Comparison of ENCODE assay signal across 13 mouse cellular contexts in the genomic region with DNA sequence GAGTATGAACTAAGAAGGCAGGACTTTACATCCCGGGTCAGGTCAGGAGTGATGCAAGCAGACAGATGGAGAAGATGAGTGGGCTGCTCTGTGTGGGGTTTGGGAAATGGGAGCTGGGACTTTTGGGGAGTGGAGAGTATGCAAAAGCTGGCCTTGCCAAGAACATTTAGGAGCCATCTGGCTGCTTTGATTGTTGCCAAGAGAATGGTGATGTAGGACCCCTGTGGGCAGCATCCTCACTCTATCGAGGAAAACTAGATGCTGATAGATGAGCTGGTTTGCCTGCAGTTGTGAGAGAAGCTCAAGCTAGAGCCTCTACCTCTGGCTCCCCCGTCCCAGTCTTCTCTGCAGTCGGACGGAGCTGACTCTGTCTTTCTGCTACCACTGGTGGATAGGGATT. TPM values are rescaled to one million over a fixed set of nuclear protein-coding genes. Genes with fewer than 3 reads are reported as not detected.
A peak's percentile ranks its signal among the peaks of the same experiment; 100 is the strongest.
DNase-seq lines count a peak whose midpoint lies in the region; ATAC-seq and TF ChIP-seq lines count a peak whose summit lies in the region.
"Had no signal": no experiment of that assay in that cellular context is flagged by ENCODE, and none has a peak within 500 bp of the region (broad histone marks: within the 10 kb centered on the region; RNA-seq: fewer than 3 reads in every experiment).

No protein-coding gene starts in this region.

- no peak for TF ChIP-seq POLR2A in cerebellum, adult 2 months (IDR thresholded peaks at IDR 0.05; ENCODE audit: borderline replicate concordance, insufficient read depth, low read length)
- TF ChIP-seq POLR2A in brain, embryonic 14.5 days (IDR thresholded peaks at IDR 0.05; ENCODE audit: borderline replicate concordance, extremely low read depth, insufficient read depth, insufficient read length, poor library complexity, severe bottlenecking): no peak

- H3K27me3 ChIP-seq in cerebellum, adult 2 months (ENCODE audit: control insufficient read depth, insufficient read depth, low read length): no peaks in the 10 kb centered on the region; the same call in 1 of the 2 replicates

- H3K27ac ChIP-seq in cerebellum, adult 2 months (ENCODE audit: insufficient read depth, low read length): no peak overlapping the region
- H3K27ac ChIP-seq: liver, embryonic 14.5 days; stomach, postnatal 0 days had no signal

- 19% methylated on average over 5 of the region's 5 CpGs for WGBS in cerebellum, adult 2 months

- peak; percentile 77 to 79 for DNase-seq in cerebellum, postnatal 14 days
- DNase-seq in cerebellum, adult 2 months: no peak
- DNase-seq in brain, embryonic 14.5 days (ENCODE audit: low read depth): peak; percentile 73
- DNase-seq in layer of hippocampus, adult 8-10 months (ENCODE audit: low spot score in 2 of 2): peak; percentile 79 to 83
- peak; percentile 70 to 74 for DNase-seq in left cerebral cortex, postnatal 14 days (ENCODE audit: low spot score in 2 of 2)
- no peak for DNase-seq in urinary bladder, adult 2 months (ENCODE audit: low spot score)
- no peak for DNase-seq in Muller cell, postnatal 12 days (ENCODE audit: inconsistent ontology term)
- DNase-seq: kidney, postnatal 14 days had no signal

- no peaks in the 10 kb centered on the region for H3K4me1 ChIP-seq in cerebellum, adult 2 months (ENCODE audit: control insufficient read depth, insufficient read depth, low read length)

- intact Hi-C loops in left cerebral cortex, postnatal 14 days (cut with DNase I): no loop called here

- ATAC-seq in monocyte, adult 5-6 weeks (replicated peaks; ENCODE audit: insufficient number of reproducible peaks, low FRiP score, low TSS enrichment, poor library complexity, severe bottlenecking): no peak

- H3K4me3 ChIP-seq in cerebellum, adult 2 months (replicated peaks; ENCODE audit: insufficient read depth, low read depth, low read length): no peak overlapping the region
- H3K4me3 ChIP-seq: erythroblast, embryonic 14.5 days had no signal

- TF ChIP-seq CTCF in cerebellum, adult 2 months (IDR thresholded peaks at IDR 0.05; ENCODE audit: borderline replicate concordance, insufficient read depth, low read depth, low read length): no peak
- TF ChIP-seq CTCF in brain, embryonic 14.5 days (IDR thresholded peaks at IDR 0.05; ENCODE audit: borderline replicate concordance, extremely low read depth, insufficient read depth, insufficient read length): no peak

RNA-seq across cellular contexts. Expression of a gene that starts 47.5 kb away (rescaled TPM):
- polyA plus RNA-seq in cerebellum, adult 2 months (2012; rRNA removed): 0.03 and 0.11 TPM in 2 replicates
- polyA plus RNA-seq in brain, embryonic 14.5 days (2012; rRNA removed): 0.14 and 0.22 TPM in 2 replicates
- total RNA-seq in layer of hippocampus, adult 8-10 months (2022): under 1 TPM in 3 of 4 experiments, not detected in 1; 0.16 to 0.36 (median 0.19) TPM
- under 1 TPM; 0.53 to 0.59 TPM for total RNA-seq in left cerebral cortex, postnatal 14 days (2021)
- 28.4 and 35.9 TPM in 2 replicates for polyA plus RNA-seq in urinary bladder, adult 2 months (2012; rRNA removed)
- total RNA-seq in monocyte, adult 5-6 weeks (2017): not detected in 3 replicates
- polyA plus RNA-seq: erythroblast, embryonic 14.5 days; G1E had no signal

Comparison
In these comparisons a context has a peak if more than half of its experiments do, and no peak if none do; other contexts are left out.
1. DNase-seq: peak in cerebellum, postnatal 14 days (2 of 2), brain, embryonic 14.5 days (single experiment), layer of hippocampus, adult 8-10 months (2 of 2) and left cerebral cortex, postnatal 14 days (2 of 2); none in cerebellum, adult 2 months (0 of 2), urinary bladder, adult 2 months (single experiment) and Muller cell, postnatal 12 days (single experiment).